Mouse (Mus musculus): ENCODE data around the gene Gm12355.

The Gm12355 gene

DNA sequence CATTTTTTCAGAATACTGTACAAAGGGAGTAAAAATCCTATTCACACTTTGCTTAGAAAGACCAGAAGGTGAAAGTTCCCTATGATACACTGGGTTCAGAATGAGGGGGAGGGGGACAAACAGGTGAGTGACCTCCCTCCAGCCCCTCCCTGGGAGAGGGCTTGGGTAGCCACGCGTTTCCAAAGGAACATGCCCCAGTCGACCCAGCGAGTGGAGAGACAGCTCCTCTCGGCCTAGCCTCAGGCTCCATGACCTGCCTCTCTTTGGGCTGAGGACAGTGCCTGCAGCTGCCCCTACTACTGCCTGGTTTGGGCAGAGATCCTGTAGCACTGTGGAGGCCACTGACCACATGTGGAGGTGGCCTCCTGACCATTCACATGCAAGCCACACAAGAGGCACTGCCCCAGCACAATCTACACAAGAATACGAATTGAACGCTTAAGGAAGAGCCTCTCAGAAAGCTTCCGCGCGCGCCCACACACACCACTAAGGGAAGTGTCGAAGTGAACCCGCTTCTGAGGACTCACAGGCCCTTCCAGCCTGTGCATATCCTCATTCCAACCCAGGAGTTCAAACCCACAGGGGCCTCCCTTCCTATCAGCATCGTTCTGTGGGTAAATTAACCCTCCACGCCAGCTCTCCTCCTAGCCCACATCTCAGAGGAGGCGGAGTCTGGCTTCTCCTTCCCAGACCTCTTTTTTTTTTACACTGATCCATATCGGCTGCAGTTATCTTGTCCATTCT lies 44.0 kb downstream of the Gm12355 start:
- DNase-seq = no peak

DNA sequence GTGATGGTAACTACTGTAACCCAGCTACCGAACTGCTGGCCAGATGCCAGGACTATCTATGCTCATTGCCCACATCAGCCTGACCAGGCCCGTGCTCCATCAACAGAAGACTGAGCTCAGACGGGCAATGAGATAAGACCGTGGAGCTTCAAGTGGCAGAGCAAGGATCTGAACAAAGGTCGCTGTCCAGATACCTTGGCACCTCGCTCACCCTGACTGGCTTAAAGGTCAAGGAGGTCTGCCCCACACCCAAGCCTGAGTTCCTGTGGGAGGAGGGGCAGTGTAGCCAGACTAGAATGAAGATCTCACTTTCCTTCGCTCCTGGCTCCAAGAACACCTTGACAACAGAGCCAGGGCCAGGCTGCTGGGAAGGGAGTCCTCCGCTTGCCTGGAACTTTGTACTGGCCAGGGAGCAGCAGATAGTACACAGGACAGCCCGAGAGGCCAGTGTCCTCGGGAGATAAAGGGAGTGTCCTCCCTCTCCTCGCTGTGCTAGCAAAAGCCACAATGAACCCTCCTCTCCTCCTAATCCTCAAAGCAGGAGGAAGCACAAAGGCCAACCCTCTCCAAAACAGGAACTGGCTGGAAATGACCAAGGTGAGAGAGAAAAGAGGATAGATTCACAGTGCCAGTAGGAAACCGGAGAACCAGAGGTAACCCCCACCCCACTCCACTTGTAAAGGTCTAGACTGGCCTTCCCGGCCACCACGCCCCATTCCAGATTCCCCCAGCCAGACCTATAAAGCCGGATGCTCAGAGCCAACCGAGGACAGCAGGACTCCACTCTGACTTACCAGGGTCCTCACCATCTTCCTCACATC lies 45.0 kb downstream of the Gm12355 start:
- DNase-seq = no peak

DNA sequence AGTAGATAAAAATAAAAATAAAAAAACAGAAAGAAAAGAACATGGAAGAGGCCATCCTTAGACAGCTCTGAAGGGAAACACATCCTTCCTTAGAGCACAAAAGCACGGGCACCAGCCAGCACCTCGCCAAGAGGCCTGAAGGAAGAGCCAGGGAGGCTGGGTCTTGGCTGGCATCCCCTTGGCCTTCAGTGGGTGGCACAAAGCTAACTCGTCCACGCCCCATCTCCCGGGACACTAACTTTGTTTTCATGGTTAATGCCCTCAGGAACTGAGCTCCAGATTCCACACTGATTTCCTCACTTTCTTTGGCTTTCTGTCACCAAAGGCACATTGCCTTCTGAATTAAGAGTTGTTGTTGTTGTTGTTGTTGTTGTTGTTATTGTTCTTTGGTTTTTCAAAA lies 47.7 kb downstream of the Gm12355 start:
- DNase-seq = no peak
